ENCODE assay signal across 13 mouse cellular contexts in the genomic region with DNA sequence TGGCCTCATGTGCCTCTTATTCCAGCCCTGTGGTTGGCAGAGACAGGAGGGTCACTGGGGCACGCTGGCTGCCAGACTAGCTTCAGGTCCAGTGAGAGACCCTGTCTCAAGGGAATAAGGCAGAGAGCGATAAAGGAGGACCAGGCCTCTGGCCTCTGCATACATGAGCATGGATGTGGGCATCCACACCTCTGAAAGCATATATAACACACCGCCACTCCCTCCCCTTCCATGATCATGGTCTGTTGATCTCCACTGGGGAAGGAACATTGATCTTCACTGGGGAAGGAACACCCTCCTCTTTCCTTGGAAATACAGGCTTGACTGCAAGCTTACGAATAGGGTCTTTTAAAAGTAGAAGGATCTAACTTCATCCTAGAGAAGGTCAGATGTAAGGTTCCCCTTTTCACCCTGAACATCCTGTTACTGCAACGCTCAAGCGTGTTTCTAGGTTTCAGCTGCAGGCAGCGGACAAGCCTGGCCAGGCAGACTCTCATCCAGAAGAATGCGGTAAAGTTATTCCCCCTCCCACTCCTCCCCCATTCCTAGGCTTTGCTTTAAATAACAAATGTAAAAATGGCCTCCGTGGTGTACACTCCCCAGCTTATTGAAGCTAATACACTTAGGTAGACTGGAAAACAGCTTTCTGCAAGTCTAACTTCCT. TPM values are rescaled to one million over a fixed set of nuclear protein-coding genes. Genes with fewer than 3 reads are reported as not detected.
DNase-seq lines count a peak whose midpoint lies in the region; ATAC-seq and TF ChIP-seq lines count a peak whose summit lies in the region.
"Had no signal": no experiment of that assay in that cellular context is flagged by ENCODE, and none has a peak within 500 bp of the region (broad histone marks: within the 10 kb centered on the region; RNA-seq: fewer than 3 reads in every experiment).

No protein-coding gene starts in this region.

- peak overlapping the region; percentile 25; the same call in 1 of the 2 replicates for H3K4me2 ChIP-seq in heart, embryonic 13.5 days
- H3K4me2 ChIP-seq in lung, embryonic 14.5 days: no peak overlapping the region
- no peak overlapping the region for H3K4me2 ChIP-seq in embryonic facial prominence, embryonic 13.5 days
- H3K4me2 ChIP-seq in stomach, embryonic 16.5 days (ENCODE audit: low read depth, low read length): no peak overlapping the region
- H3K4me2 ChIP-seq: liver, embryonic 12.5 days had no signal

- peaks cover 47% of the 10 kb centered on the region for H3K4me1 ChIP-seq in heart, embryonic 13.5 days
- H3K4me1 ChIP-seq in lung, embryonic 14.5 days (ENCODE audit: insufficient read depth): peaks cover 5% of the 10 kb centered on the region; the same call in 1 of the 2 replicates
- H3K4me1 ChIP-seq in embryonic facial prominence, embryonic 13.5 days: peaks cover 36% of the 10 kb centered on the region
- peaks cover 26% of the 10 kb centered on the region for H3K4me1 ChIP-seq in stomach, embryonic 16.5 days (ENCODE audit: control insufficient read depth, insufficient read depth, low read length)

- no peaks in the 10 kb centered on the region for H3K9me3 ChIP-seq in heart, embryonic 13.5 days
- no peaks in the 10 kb centered on the region for H3K9me3 ChIP-seq in lung, embryonic 14.5 days (ENCODE audit: low read depth, low read length)
- H3K9me3 ChIP-seq in embryonic facial prominence, embryonic 13.5 days: no peaks in the 10 kb centered on the region
- H3K9me3 ChIP-seq in stomach, embryonic 16.5 days (replicated peaks; ENCODE audit: control insufficient read depth, low read length): no peaks in the 10 kb centered on the region
- H3K9me3 ChIP-seq: liver, embryonic 12.5 days had no signal

- H3K27ac ChIP-seq in heart, embryonic 13.5 days (replicated peaks): peak overlapping the region; percentile 26
- H3K27ac ChIP-seq in lung, embryonic 14.5 days (ENCODE audit: low read depth): no peak overlapping the region
- peak overlapping the region; percentile 44; the same call in 1 of the 2 replicates for H3K27ac ChIP-seq in embryonic facial prominence, embryonic 13.5 days
- H3K27ac ChIP-seq in stomach, embryonic 16.5 days (ENCODE audit: low read length): peak overlapping the region; percentile 60; the same call in 1 of the 2 replicates
- H3K27ac ChIP-seq: liver, embryonic 12.5 days had no signal

- WGBS in heart, embryonic 13.5 days: 49% methylated on average over 9 of the region's 9 CpGs
- WGBS in lung, embryonic 14.5 days: 45% methylated on average over 9 of the region's 9 CpGs
- WGBS in embryonic facial prominence, embryonic 13.5 days: 37% methylated on average over 9 of the region's 9 CpGs
- 42% methylated on average over 9 of the region's 9 CpGs for WGBS in stomach, embryonic 16.5 days

- DNase-seq in heart, postnatal 25 days (ENCODE audit: low spot score): no peak
- DNase-seq in lung, embryonic 14.5 days: peak; percentile 42
- no peak for DNase-seq in lung, postnatal 36 days
- no peak for DNase-seq in right cerebral cortex, postnatal 36 days (ENCODE audit: low spot score in 2 of 2)
- no peak for DNase-seq in cerebellum, adult 9-10 months

- peaks cover 23% of the 10 kb centered on the region for H3K36me3 ChIP-seq in heart, embryonic 13.5 days
- peaks cover 18% of the 10 kb centered on the region; the same call in 1 of the 2 replicates for H3K36me3 ChIP-seq in lung, embryonic 14.5 days (ENCODE audit: insufficient read depth)
- peaks cover 24% of the 10 kb centered on the region for H3K36me3 ChIP-seq in embryonic facial prominence, embryonic 13.5 days
- H3K36me3 ChIP-seq in stomach, embryonic 16.5 days (ENCODE audit: control insufficient read depth, insufficient read depth, low read length): peaks cover 2% of the 10 kb centered on the region; the same call in 1 of the 2 replicates

- H3K4me3 ChIP-seq in heart, embryonic 13.5 days: no peak overlapping the region
- no peak overlapping the region for H3K4me3 ChIP-seq in lung, embryonic 14.5 days (ENCODE audit: low read depth, low read length)
- no peak overlapping the region for H3K4me3 ChIP-seq in embryonic facial prominence, embryonic 13.5 days
- no peak overlapping the region for H3K4me3 ChIP-seq in stomach, embryonic 16.5 days (replicated peaks; ENCODE audit: low read length)
- H3K4me3 ChIP-seq: liver, embryonic 12.5 days; myocyte had no signal

- TF ChIP-seq CTCF in lung, embryonic 14.5 days (IDR thresholded peaks at IDR 0.05; ENCODE audit: low read depth): no peak

- ATAC-seq in heart, embryonic 13.5 days (ENCODE audit: extremely low read depth, insufficient number of reproducible peaks, low FRiP score, low TSS enrichment): no peak
- no peak for ATAC-seq in lung, embryonic 14.5 days (ENCODE audit: insufficient read depth)
- ATAC-seq in embryonic facial prominence, embryonic 13.5 days (ENCODE audit: insufficient number of reproducible peaks, insufficient read depth, low FRiP score, low TSS enrichment, low read depth): 0 out of 2 replicates have a peak, but pooled peaks have one; percentile 26
- ATAC-seq in stomach, embryonic 16.5 days (ENCODE audit: insufficient read depth, low FRiP score): no peak
- ATAC-seq: CD4-positive, CD25-positive, alpha-beta regulatory T cell, adult 4 months; forebrain, embryonic 14.5 days; inflammation-experienced regulatory T-cells, adult 6 months; liver, embryonic 12.5 days had no signal

- H3K27me3 ChIP-seq in heart, embryonic 13.5 days (replicated peaks): no peaks in the 10 kb centered on the region
- H3K27me3 ChIP-seq in lung, embryonic 14.5 days (ENCODE audit: insufficient read depth, low read length): no peaks in the 10 kb centered on the region
- H3K27me3 ChIP-seq in embryonic facial prominence, embryonic 13.5 days: no peaks in the 10 kb centered on the region
- no peaks in the 10 kb centered on the region for H3K27me3 ChIP-seq in stomach, embryonic 16.5 days (ENCODE audit: control insufficient read depth, insufficient read depth, low read length)
- H3K27me3 ChIP-seq: liver, embryonic 12.5 days had no signal

- intact Hi-C loops in heart, postnatal 25 days (cut with DNase I): no loop called here

- H3K9ac ChIP-seq in heart, embryonic 13.5 days: no peak overlapping the region
- no peak overlapping the region for H3K9ac ChIP-seq in lung, embryonic 14.5 days
- peak overlapping the region; percentile 27; the same call in 1 of the 2 replicates for H3K9ac ChIP-seq in embryonic facial prominence, embryonic 13.5 days
- no peak overlapping the region for H3K9ac ChIP-seq in stomach, embryonic 16.5 days (ENCODE audit: low read length)
- H3K9ac ChIP-seq: liver, embryonic 12.5 days had no signal

RNA-seq across cellular contexts. Expression of gene Itgav, which starts 15.4 kb away (rescaled TPM):
- 48.8 and 50.4 TPM in 2 replicates for polyA plus RNA-seq in heart, embryonic 13.5 days (2015; fragmentation: Nextera tagmentation; extraction: Ambion mirVana)
- total RNA-seq in heart, postnatal 25 days (2021): 10 to 100 TPM; 36.7 to 38.3 TPM
- 66.8 and 77.0 TPM in 2 replicates for polyA plus RNA-seq in lung, embryonic 14.5 days (2014; fragmentation: Nextera tagmentation; extraction: Ambion mirVana)
- polyA plus RNA-seq in embryonic facial prominence, embryonic 13.5 days (2015; fragmentation: Nextera tagmentation; extraction: Ambion mirVana): 79.6 and 92.9 TPM in 2 replicates
- polyA plus RNA-seq in stomach, embryonic 16.5 days (2015; fragmentation: Nextera tagmentation; extraction: Ambion mirVana): 76.8 and 77.2 TPM in 2 replicates
